Mouse (Mus musculus): ENCODE measurements around the gene Eif5a. TPM values are rescaled to one million over a fixed set of nuclear protein-coding genes. Genes with fewer than 3 reads are reported as not detected.
A peak's percentile ranks its signal among the peaks of the same experiment; 100 is the strongest.

Gene Eif5a
- polyA plus RNA-seq, 1 experiment, result 533 TPM

DNA sequence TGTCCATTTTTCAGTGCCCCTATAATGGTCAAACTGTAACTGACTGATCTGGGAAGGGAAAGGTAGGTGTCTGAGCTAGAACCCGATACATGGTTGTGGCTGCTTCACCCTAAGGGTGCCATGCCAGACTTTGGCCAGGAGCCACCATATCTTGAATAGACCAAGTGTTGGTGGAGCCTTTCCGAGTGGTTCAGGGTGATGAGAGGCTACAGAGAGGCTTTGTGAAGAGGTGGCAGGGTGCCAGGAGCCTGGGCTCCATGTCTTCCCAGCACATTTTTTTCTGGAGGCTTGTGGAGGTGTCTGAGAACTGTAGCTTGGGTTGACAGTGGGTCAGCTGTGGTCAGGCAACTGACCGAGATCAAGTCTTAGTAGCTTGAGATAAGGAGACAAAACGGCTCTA lies 30.3 kb downstream of the Eif5a start:
- H3K4me3 ChIP-seq (replicated peaks; ENCODE audit: insufficient read depth, low read depth, low read length), result no peak overlapping the region
- TF ChIP-seq POLR2A (IDR thresholded peaks at IDR 0.05; ENCODE audit: borderline replicate concordance, insufficient read depth, low read length) (no peak), CTCF (IDR thresholded peaks at IDR 0.05; ENCODE audit: borderline replicate concordance, insufficient read depth, low read depth, low read length) (no peak)
- 36% methylated on average over 4 of the region's 4 CpGs for WGBS
- no peaks in the 10 kb centered on the region for H3K4me1 ChIP-seq (ENCODE audit: control insufficient read depth, insufficient read depth, low read length)
- no peak for DNase-seq
- H3K27me3 ChIP-seq (ENCODE audit: control insufficient read depth, insufficient read depth, low read length), result no peaks in the 10 kb centered on the region
- H3K27ac ChIP-seq (ENCODE audit: insufficient read depth, low read length), result no peak overlapping the region

DNA sequence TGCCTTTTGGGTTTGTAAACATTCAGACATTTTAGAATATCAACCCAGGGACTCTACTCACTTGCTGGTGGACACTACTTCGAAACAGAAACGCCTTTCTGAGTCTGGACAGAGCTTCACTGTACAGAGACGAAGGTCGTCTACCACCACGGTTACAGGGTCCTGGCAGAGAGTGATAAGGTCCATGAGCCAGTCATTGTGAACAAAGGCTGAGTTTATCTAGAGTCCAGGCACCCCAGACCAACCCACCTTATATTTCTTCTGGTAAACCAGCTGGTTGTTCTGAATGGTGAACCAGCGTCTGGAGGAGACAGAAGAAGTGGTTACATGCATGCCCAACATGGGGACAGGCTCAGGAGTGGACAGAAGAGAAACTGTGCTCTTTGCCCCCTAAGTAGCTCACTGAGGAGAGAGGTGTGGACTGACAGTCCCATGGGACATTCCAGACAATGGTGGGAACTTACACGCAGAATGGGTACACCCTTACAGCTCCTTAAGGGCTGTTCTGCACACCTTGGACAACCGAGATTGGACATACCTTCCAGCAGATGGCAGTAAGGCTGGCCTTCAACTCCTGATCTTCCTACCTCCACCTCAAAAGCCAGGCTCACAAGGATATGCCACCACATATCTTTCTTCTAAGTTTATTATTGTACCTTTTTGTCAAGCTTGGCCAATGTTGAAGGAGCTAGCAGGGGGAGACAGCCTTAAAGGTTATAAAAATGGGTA lies 34.7 kb downstream of the Eif5a start:
- 71% methylated on average over 8 of the region's 8 CpGs for WGBS
- no peak overlapping the region for H3K4me3 ChIP-seq (replicated peaks; ENCODE audit: insufficient read depth, low read depth, low read length)
- no peak overlapping the region for H3K27ac ChIP-seq (ENCODE audit: insufficient read depth, low read length)
- H3K4me1 ChIP-seq (ENCODE audit: control insufficient read depth, insufficient read depth, low read length), result no peaks in the 10 kb centered on the region
- no peak for TF ChIP-seq CTCF (IDR thresholded peaks at IDR 0.05; ENCODE audit: borderline replicate concordance, insufficient read depth, low read depth, low read length)
- TF ChIP-seq POLR2A (IDR thresholded peaks at IDR 0.05; ENCODE audit: borderline replicate concordance, insufficient read depth, low read length), result no peak
- no peak for DNase-seq
- no peaks in the 10 kb centered on the region for H3K27me3 ChIP-seq (ENCODE audit: control insufficient read depth, insufficient read depth, low read length)

DNA sequence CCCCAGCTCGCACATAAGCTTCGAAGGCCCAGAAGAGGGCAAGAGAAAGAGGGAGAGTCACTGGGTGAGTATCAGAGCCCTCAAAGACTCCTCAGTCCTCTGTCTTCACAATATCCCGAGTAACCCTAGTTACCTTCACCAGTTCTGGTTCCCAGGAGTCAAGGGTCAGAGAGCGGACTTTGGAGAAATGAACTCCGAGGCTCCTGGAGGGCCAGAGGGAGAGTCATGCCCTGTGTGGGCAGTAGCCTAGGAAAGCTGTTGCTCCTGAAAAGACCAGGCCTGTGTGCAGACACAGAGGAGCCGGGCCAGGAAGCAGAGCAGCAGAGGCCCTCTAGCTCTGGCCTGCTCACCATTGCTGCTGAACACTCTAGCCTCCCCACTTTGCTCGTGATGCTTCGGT lies 37.1 kb downstream of the Eif5a start:
- WGBS, result 81% methylated on average over 8 of the region's 8 CpGs

DNA sequence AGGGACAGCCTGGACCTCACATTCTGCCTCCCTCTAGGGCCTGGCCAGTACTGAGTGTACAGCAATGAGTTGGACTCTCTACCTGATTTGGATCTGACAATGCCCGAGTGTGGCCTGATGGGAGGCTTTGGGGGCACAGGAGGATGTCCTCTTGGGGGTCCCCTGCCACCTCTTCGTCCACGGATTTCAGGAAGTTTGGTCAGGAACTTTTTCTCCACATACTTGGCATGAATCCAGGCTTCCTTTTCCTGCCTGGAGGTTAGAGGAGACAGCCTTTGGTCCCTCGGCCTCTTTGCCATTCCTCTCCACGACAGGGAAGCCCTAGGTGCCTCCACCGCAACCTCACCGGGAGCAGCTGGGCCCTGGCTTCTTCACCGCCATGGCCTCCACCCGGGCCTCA lies 37.5 kb downstream of the Eif5a start:
- H3K27me3 ChIP-seq (ENCODE audit: control insufficient read depth, insufficient read depth, low read length), result no peaks in the 10 kb centered on the region
- no peaks in the 10 kb centered on the region for H3K4me1 ChIP-seq (ENCODE audit: control insufficient read depth, insufficient read depth, low read length)
- 76% methylated on average over 9 of the region's 9 CpGs for whole genome bisulfite sequencing
- no peak overlapping the region for H3K27ac ChIP-seq (ENCODE audit: insufficient read depth, low read length)
- H3K4me3 ChIP-seq (replicated peaks; ENCODE audit: insufficient read depth, low read depth, low read length), result no peak overlapping the region
- DNase-seq, result no peak
- no peak for TF ChIP-seq CTCF (IDR thresholded peaks at IDR 0.05; ENCODE audit: borderline replicate concordance, insufficient read depth, low read depth, low read length)

More for the DNA sequence above, 37.1 kb downstream of the Eif5a start:
- TF ChIP-seq CTCF (IDR thresholded peaks at IDR 0.05; ENCODE audit: borderline replicate concordance, insufficient read depth, low read depth, low read length), result no peak
- no peaks in the 10 kb centered on the region for H3K27me3 ChIP-seq (ENCODE audit: control insufficient read depth, insufficient read depth, low read length)
- DNase-seq, result no peak
- no peaks in the 10 kb centered on the region for H3K4me1 ChIP-seq (ENCODE audit: control insufficient read depth, insufficient read depth, low read length)
- no peak overlapping the region for H3K4me3 ChIP-seq (replicated peaks; ENCODE audit: insufficient read depth, low read depth, low read length)
- H3K27ac ChIP-seq (ENCODE audit: insufficient read depth, low read length), result no peak overlapping the region

DNA sequence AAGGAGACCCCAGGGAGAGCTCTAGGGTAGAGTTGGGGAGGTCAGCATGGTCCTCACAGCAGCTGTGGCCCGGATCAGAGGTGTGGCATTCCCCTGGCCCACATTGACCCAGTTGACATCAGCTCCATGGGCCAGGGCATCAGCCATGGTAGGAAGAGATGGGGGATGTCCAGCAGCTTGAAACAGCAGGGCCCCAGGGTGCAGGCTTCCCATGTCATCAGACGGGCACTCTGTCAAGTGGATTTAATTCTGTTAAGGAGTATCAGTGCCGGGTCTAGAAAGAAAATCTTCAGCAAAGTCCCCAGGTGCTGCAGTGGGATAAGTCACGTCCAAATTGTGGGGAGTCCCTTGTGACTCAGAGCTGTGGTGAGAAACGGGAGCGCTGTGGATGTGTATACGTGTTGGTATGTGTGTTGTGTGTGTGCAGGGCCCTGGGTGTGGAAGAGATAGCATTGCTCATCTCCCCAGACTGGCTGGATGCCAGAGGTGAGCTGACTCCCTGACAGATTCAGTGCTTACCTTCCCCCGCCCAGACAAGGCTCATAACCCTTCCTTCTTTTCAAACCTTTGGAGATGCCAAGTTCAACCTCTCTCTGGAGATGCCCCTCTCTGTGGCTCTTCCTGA lies 38.1 kb downstream of the Eif5a start:
- no peak for TF ChIP-seq POLR2A (IDR thresholded peaks at IDR 0.05; ENCODE audit: borderline replicate concordance, insufficient read depth, low read length)
- TF ChIP-seq CTCF (IDR thresholded peaks at IDR 0.05; ENCODE audit: borderline replicate concordance, insufficient read depth, low read depth, low read length), result no peak
- DNase-seq, result no peak
- WGBS, result 85% methylated on average over 8 of the region's 8 CpGs

DNA sequence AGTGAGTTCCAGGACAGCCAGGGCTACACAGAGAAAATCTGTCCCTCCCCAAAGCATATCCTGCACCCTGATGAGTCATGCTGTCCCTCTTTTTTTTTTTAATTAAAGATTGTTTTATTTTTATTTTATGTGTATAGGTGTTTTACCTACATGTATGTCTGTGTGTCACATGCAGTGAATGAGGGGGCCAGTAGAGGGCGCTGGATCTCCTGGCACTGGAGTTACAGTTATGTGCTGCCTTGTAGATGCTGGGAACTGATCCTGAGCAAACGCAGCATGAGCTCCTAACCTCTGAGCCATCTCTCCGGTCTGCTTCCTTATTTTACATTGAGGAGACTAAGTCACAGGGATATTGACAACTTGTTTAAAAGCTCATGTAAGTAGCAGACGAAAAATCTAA lies 38.7 kb downstream of the Eif5a start:
- WGBS, result 67% methylated on average over 4 of the region's 4 CpGs
- DNase-seq, result no peak
- TF ChIP-seq CTCF (IDR thresholded peaks at IDR 0.05; ENCODE audit: borderline replicate concordance, insufficient read depth, low read depth, low read length) (peak; percentile 40; the same call in 1 of the 2 replicates), POLR2A (IDR thresholded peaks at IDR 0.05; ENCODE audit: borderline replicate concordance, insufficient read depth, low read length) (no peak)

More for the DNA sequence above, 38.1 kb downstream of the Eif5a start:
- no peaks in the 10 kb centered on the region for H3K4me1 ChIP-seq (ENCODE audit: control insufficient read depth, insufficient read depth, low read length)
- H3K4me3 ChIP-seq (replicated peaks; ENCODE audit: insufficient read depth, low read depth, low read length), result no peak overlapping the region
- H3K27me3 ChIP-seq (ENCODE audit: control insufficient read depth, insufficient read depth, low read length), result no peaks in the 10 kb centered on the region
- H3K27ac ChIP-seq (ENCODE audit: insufficient read depth, low read length), result no peak overlapping the region

DNA sequence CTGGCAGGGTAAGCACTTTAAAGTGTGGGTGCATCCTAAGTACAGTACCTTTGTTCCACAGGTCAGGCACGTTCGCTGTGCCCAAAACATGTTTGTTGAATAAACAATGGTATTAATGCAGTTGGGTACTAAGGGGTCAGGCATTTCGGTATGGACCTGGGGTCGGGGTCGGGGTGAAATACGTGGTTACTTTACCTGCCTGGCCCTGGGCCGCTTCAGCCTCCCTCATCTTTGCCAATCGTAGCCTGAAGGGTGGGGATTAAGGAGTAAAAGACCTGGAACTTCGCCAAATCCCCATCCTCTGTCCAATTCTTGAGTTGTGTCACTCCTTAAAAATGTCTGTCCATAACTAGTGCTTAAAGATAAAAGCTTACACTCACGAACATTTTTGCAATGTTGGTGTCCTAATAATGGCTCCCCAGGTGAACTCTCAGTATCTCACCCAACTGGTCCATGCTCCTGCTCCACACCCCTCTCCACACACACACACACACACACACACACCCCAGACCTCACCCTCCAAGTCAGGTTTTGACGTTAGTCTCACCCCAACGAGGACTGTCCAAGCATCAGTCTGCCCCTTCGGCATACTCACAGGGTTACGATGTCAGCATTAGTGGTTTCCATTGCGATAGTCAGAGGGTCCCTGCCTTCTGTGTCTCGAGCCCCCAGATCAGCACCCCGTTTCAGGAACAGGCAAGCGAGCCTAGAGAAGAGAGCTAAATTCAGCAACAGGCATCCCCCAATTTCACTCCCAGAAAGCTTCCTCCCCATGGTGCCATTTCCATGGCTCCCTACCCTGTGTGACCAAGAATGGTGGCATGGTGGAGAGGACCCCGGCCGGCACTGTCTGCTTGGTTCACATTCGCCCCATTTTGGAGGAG lies 39.7 kb downstream of the Eif5a start:
- H3K27ac ChIP-seq (ENCODE audit: insufficient read depth, low read length), result no peak overlapping the region
- TF ChIP-seq CTCF (IDR thresholded peaks at IDR 0.05; ENCODE audit: borderline replicate concordance, insufficient read depth, low read depth, low read length), result no peak
- TF ChIP-seq POLR2A (IDR thresholded peaks at IDR 0.05; ENCODE audit: borderline replicate concordance, insufficient read depth, low read length), result no peak
- 60% methylated on average over 21 of the region's 21 CpGs for WGBS
- H3K4me3 ChIP-seq (replicated peaks; ENCODE audit: insufficient read depth, low read depth, low read length), result peak overlapping the region; percentile 57
- H3K27me3 ChIP-seq (ENCODE audit: control insufficient read depth, insufficient read depth, low read length), result no peaks in the 10 kb centered on the region
- H3K4me1 ChIP-seq (ENCODE audit: control insufficient read depth, insufficient read depth, low read length), result no peaks in the 10 kb centered on the region
- no peak for DNase-seq

More for the DNA sequence above, 38.7 kb downstream of the Eif5a start:
- no peak overlapping the region for H3K4me3 ChIP-seq (replicated peaks; ENCODE audit: insufficient read depth, low read depth, low read length)
- no peaks in the 10 kb centered on the region for H3K27me3 ChIP-seq (ENCODE audit: control insufficient read depth, insufficient read depth, low read length)
- no peaks in the 10 kb centered on the region for H3K4me1 ChIP-seq (ENCODE audit: control insufficient read depth, insufficient read depth, low read length)
- no peak overlapping the region for H3K27ac ChIP-seq (ENCODE audit: insufficient read depth, low read length)

Measured in cerebellum, adult 2 months (tissue).